Mouse (Mus musculus): ENCODE measurements around the gene Spon1. TPM values are rescaled to one million over a fixed set of nuclear protein-coding genes. Genes with fewer than 3 reads are reported as not detected.

Spon1 gene
- polyA plus RNA-seq, 1 experiment from 2014 or later: 62.0 TPM

DNA sequence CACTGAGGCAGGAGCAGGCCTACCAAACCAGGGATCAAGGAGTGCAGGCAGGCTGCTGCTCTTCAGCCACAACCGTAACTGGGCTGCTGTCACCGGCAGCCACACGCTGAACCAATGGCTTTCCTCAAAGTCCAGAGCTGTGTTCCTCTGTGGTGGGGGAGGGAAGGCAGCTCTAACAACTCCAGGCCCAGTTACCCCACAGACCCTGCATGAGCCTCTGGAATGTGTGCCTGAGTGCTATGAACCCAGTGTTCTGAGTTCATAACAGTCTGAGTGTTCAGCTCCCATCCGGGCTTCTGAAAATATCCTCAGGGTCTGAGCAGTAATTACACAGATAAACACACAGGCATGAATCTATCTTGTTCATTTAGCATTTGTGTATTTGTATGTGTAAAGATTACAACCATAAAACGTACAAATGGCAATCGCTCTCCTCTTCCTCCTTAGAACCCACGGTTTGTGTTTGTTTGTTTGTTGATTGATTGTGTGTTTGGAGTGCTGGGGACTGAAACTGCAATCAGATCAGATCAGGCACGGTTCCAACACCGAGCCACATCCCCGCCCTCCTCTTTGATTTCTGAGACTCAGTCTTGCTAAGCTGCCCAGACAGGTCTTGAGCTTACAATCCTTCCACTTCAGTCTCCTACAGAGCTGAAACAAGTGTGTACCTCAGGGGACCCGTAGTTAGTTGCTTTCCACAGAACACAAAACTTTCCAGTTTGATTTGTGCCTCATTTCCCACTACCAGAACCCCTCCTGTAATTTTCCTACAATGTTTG, 299.8 kb downstream of the Spon1 start:
- 18% methylated on average over 11 of the region's 11 CpGs for WGBS
- Histone ChIP-seq H3K4me3 (peak overlapping the region; percentile 8; the same call in 1 of the 2 replicates), H3K4me1 (peaks cover 52% of the 10 kb centered on the region), H3K36me3 (peaks cover 4% of the 10 kb centered on the region), H3K9me3 (no peaks in the 10 kb centered on the region), H3K27me3 (ENCODE audit: insufficient read depth, poor library complexity, severe bottlenecking) (no peaks in the 10 kb centered on the region), H3K27ac (peak overlapping the region; percentile 52)
- no peak for DNase-seq (ENCODE audit: low spot score)

DNA sequence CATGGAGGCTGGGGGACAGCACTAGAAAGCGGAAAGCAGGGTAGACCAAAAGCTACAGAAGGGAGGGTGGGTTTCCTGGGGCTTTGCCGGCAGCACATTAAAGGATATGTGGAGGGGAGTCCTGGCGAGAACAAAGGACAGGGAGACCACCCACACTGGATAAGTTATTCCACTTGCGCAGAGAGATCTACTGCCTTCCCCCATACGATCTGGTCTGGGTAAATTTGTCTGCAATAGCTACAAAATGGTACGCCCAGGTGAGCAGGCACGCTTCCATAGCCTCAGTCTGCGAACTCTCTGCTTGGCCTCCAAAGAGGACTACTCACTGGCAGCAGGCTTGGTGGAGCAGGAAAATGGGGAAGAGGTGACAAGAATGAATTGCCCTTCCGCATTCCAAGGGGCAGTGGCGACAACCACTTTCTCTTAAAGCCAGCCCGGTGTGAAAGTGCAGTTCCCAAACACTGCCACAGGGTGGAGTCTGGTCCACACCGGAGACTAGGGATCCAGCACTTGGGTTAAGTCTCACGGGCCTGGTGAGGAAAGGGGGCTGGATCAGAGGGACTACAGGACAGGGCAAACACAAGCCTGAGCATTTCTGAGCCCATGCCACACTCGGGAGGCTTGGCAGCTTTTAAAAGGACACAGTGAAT, 300.9 kb downstream of the Spon1 start:
- Histone ChIP-seq H3K9me3 (no peaks in the 10 kb centered on the region), H3K36me3 (peaks cover 4% of the 10 kb centered on the region), H3K4me3 (peak overlapping the region; percentile 47), H3K27ac (peak overlapping the region; percentile 49), H3K27me3 (ENCODE audit: insufficient read depth, poor library complexity, severe bottlenecking) (no peaks in the 10 kb centered on the region), H3K4me1 (peaks cover 57% of the 10 kb centered on the region)
- WGBS: 7% methylated on average over 14 of the region's 14 CpGs
- peak; percentile 95 for DNase-seq (ENCODE audit: low spot score)

DNA sequence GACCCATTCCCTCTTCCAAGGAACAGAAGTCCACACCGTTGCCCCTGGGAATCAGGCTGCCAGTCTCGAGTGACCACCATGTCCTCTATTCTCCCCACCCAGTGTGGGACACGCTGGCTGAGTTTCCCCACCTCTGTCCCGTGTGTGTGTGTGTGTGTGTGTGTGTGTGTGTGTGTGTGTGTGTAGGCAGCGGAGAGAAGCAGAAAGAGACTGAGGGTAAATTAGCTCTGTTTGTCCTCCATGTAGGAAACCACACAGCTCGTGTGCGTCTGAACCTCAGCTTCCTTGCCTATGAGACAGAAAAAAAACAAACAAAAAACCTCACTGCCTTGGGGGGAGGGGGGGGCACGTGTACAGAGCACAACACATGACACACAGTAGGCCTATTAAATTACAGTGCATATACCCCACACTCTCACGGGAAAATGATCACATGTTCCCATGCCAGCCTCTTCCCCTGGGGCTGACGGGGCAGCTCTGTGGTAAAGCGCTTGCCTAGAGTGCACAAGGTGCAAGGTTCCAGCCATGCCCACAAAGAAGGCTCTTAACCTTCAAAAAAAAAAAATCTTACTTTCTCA, 303.2 kb downstream of the Spon1 start:
- no peak for DNase-seq (ENCODE audit: low spot score)
- Histone ChIP-seq H3K27ac (no peak overlapping the region; the same call in 1 of the 2 replicates), H3K36me3 (peaks cover 4% of the 10 kb centered on the region), H3K27me3 (ENCODE audit: insufficient read depth, poor library complexity, severe bottlenecking) (no peaks in the 10 kb centered on the region), H3K4me3 (no peak overlapping the region), H3K4me1 (peaks cover 57% of the 10 kb centered on the region), H3K9me3 (no peaks in the 10 kb centered on the region)
- WGBS: 79% methylated on average over 11 of the region's 11 CpGs

DNA sequence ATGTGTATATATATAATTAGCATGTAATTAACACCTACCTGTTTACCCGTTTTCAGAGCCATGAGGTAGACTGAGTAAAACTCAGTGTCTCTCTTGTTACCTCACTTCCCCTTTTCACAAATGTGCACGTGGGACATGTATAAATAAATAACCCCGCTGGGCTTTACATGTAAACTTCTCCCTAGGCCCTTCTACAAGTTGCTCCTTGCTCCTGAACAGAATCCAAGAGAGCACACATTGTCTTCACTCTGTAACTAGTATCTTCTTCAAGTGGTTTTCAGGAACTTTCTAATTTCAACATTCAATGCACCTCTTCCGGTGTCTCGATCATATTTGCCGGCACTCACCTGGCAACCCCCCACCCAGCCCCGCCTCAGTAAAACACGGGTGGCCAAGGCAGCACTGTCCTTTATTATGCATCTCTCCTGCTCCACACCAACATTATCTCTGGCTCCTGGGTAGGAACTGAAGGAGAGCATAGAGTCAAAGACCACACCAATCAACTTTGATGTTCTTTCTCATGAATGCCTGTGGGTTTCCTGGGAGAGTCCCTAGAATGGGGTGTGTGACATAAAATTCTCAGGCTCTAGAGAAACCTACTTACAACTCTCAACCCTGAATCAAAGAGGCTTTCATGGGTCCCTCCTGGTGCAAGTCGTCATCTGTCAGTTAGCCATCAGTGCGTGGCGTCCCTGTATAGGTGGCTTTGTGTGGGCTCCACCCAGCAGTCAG, 304.1 kb downstream of the Spon1 start:
- 83% methylated on average over 11 of the region's 11 CpGs for WGBS

DNA sequence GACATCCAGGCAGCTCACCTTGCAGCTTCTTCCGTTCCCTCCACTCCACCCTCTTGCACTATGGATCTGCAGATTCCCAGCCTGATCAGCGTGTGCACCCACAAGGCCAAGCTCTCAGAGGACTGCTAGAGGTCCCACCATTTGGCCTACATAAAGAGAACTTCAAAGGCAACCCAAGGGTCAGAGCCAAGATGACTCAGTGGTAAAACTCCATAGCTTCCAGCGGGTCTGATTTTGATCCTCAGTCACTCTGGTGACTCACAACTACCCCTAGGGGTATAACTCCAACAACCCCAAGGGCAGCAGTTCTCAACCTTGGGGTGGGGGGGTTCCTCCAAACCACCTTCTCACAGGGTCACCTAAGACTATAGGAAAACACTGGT, 304.7 kb downstream of the Spon1 start:
- WGBS: 82% methylated on average over 3 of the region's 3 CpGs
- Histone ChIP-seq H3K27me3 (ENCODE audit: insufficient read depth, poor library complexity, severe bottlenecking) (no peaks in the 10 kb centered on the region), H3K27ac (no peak overlapping the region), H3K36me3 (peaks cover 4% of the 10 kb centered on the region), H3K4me1 (peaks cover 45% of the 10 kb centered on the region), H3K9me3 (no peaks in the 10 kb centered on the region), H3K4me3 (no peak overlapping the region)
- no peak for DNase-seq (ENCODE audit: low spot score)

More for the DNA sequence above, 304.1 kb downstream of the Spon1 start:
- H3K36me3 ChIP-seq: peaks cover 4% of the 10 kb centered on the region
- no peak for DNase-seq (ENCODE audit: low spot score)
- no peaks in the 10 kb centered on the region for H3K9me3 ChIP-seq
- H3K27me3 ChIP-seq (ENCODE audit: insufficient read depth, poor library complexity, severe bottlenecking): no peaks in the 10 kb centered on the region
- peaks cover 51% of the 10 kb centered on the region for H3K4me1 ChIP-seq
- H3K27ac ChIP-seq: no peak overlapping the region
- no peak overlapping the region for H3K4me3 ChIP-seq

DNA sequence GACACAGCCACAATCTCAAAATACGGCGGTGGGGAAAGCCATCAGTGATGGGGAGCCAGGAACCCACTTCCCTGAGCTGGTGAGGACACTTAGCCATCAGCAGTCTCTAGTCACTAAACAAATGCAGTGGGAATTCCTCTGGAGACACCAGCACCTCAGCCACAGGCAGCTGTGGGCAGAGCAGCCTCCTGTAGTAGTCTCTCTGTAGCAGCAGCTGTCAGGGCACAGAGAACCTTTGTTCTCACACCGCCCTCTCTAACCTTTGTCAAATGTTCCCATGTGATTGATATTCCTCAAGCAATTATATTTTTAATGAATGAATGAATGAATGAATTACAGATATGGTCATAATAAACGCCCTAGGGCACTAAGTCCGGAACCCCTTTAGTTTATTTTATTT, 305.6 kb downstream of the Spon1 start:
- H3K27me3 ChIP-seq (ENCODE audit: insufficient read depth, poor library complexity, severe bottlenecking): no peaks in the 10 kb centered on the region
- H3K4me3 ChIP-seq: 0 out of 2 replicates have a peak overlapping the region, but pooled peaks have one; percentile 42
- peak overlapping the region; percentile 69 for H3K27ac ChIP-seq
- peaks cover 4% of the 10 kb centered on the region for H3K36me3 ChIP-seq
- peaks cover 36% of the 10 kb centered on the region for H3K4me1 ChIP-seq
- WGBS: 81% methylated on average over 5 of the region's 5 CpGs
- no peaks in the 10 kb centered on the region for H3K9me3 ChIP-seq
- no peak for DNase-seq (ENCODE audit: low spot score)

DNA sequence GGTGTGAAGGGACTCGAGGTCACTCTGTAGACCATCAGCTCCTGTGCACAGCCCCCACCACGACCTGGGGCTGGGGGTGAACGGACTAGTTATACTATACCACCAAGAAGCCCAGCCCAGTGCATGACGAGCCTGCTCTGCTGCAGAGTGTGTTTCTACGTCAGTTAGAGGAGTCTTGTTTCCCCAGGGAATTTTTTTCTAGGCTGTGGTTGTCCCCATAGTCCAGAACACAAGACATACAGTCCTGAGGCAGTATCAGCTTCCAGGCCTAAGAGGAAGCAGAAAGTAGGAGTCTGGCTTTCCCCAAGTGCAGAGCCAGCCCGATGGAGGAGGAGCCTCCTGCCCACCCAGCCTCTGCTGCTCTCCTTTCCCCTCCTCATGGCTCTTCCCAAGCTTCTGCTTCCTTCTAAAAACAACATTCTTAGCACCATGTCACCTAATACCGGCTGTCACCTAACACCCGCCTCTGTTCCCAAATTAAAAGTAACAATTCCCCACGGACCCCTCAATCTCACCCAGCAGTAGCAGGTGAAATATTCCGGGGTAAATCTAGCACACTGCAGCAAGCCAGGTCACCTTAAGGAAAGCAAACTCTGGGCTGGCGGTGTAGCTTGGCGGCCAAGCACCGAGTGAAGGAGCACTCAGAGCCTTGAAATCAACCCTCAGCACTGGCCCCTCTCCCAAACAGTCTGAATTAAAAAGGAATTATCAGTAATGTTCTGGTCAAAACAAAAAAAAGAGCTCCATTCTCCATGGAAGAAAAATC, 306.2 kb downstream of the Spon1 start:
- peaks cover 30% of the 10 kb centered on the region for H3K4me1 ChIP-seq
- 19% methylated on average over 13 of the region's 13 CpGs for WGBS
- peak overlapping the region; percentile 69 for H3K27ac ChIP-seq
- no peaks in the 10 kb centered on the region for H3K27me3 ChIP-seq (ENCODE audit: insufficient read depth, poor library complexity, severe bottlenecking)
- DNase-seq (ENCODE audit: low spot score): no peak
- no peaks in the 10 kb centered on the region for H3K9me3 ChIP-seq
- H3K36me3 ChIP-seq: peaks cover 4% of the 10 kb centered on the region
- peak overlapping the region; percentile 42 for H3K4me3 ChIP-seq

DNA sequence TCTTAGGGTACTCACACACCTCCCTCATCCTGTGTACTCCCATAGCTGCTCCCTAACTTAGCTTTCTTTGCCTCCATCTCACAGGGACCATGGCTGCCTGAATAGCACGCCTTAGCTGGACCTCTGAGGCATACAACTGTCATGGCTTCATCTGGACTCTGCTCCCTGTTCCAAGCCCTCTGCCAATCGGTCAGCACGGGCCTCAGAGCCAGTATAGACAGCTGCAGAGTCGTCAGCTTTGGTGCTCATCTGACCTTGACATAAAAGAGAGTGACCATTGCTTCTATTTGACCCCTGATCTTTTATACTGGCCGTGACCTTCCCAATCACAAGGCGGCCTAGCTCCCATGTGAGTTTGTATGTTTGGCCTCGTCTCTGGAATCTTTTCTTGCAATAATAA, 308.3 kb downstream of the Spon1 start:
- H3K36me3 ChIP-seq: no peaks in the 10 kb centered on the region
- 80% methylated on average over 7 of the region's 7 CpGs for WGBS
- no peak for DNase-seq (ENCODE audit: low spot score)

DNA sequence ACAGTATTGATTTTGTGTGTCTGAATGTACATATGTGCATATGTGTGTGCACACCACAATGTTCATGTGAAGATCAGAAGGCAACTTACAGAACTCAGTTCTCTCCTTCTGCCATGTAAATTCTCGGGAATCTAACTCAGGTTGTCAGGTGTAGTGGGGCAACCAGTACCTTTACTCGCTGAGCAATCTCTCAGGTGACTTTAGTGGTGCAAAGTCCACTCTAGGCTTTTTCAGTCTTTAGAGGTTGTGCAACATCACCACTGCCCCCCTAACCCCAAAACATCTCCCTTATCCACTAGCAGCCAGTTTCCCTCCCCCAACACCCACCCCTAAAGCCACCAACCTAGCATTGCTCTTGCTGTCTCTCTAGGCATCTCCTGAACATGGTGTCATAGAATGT, 308.8 kb downstream of the Spon1 start:
- no peaks in the 10 kb centered on the region for H3K27me3 ChIP-seq (ENCODE audit: insufficient read depth, poor library complexity, severe bottlenecking)
- H3K9me3 ChIP-seq: no peaks in the 10 kb centered on the region
- H3K4me3 ChIP-seq: no peak overlapping the region
- no peaks in the 10 kb centered on the region for H3K36me3 ChIP-seq
- peaks cover 34% of the 10 kb centered on the region for H3K4me1 ChIP-seq
- no peak overlapping the region for H3K27ac ChIP-seq
- 92% methylated on average over 2 of the region's 2 CpGs for WGBS
- no peak for DNase-seq (ENCODE audit: low spot score)

More for the DNA sequence above, 308.3 kb downstream of the Spon1 start:
- Histone ChIP-seq H3K4me1 (peaks cover 30% of the 10 kb centered on the region), H3K27me3 (ENCODE audit: insufficient read depth, poor library complexity, severe bottlenecking) (no peaks in the 10 kb centered on the region), H3K9me3 (no peaks in the 10 kb centered on the region), H3K4me3 (no peak overlapping the region), H3K27ac (0 out of 2 replicates have a peak overlapping the region, but pooled peaks have one; percentile 3)

DNA sequence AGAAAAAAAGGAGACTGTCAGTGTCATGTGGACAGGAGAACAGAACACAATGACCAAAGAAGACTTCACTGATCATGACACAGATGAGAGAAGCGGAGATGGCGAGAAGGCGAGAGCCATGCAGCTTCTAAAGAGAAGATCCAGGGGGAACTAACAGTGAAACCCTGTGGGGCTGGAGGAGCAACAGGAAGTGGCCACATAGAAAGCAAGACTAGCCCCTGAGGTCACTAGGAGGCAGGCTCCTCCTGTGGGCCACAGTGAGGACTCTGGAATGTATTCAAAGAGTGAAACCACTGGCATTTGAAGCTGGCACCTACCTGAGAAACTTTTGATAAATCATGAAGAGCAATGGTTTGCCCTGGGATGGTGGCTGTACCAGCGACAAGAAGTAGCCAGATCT, 313.5 kb downstream of the Spon1 start:
- Histone ChIP-seq H3K4me3 (no peak overlapping the region), H3K4me1 (peaks cover 26% of the 10 kb centered on the region), H3K36me3 (no peaks in the 10 kb centered on the region), H3K9me3 (no peaks in the 10 kb centered on the region), H3K27ac (0 out of 2 replicates have a peak overlapping the region, but pooled peaks have one; percentile 24), H3K27me3 (ENCODE audit: insufficient read depth, poor library complexity, severe bottlenecking) (no peaks in the 10 kb centered on the region)
- no peak for DNase-seq (ENCODE audit: low spot score)
- WGBS: 93% methylated on average over 4 of the region's 4 CpGs

DNA sequence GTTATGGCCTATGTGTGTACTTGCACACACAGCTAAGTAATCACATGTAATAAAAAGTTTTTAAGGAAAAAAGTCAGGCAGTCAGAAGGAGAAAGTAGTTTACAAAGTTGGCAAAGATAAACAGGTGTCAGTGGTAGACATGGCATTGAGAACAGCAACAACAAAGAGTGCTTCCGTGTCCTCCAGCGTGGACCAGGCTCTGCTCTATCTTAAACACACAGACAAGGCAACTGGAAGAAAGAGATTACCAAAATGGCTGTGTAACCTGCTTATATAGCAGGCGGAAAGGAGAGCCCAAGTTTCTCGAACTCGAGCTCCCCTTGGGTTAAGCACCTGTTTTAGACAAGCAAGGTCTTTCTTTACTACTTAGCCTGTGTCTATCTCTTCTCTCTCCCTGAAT, 314.5 kb downstream of the Spon1 start:
- no peak overlapping the region for H3K4me3 ChIP-seq
- H3K27ac ChIP-seq: peak overlapping the region; percentile 42; the same call in 1 of the 2 replicates
- H3K9me3 ChIP-seq: no peaks in the 10 kb centered on the region
- peaks cover 26% of the 10 kb centered on the region for H3K4me1 ChIP-seq
- no peak for DNase-seq (ENCODE audit: low spot score)
- H3K36me3 ChIP-seq: no peaks in the 10 kb centered on the region
- no peaks in the 10 kb centered on the region for H3K27me3 ChIP-seq (ENCODE audit: insufficient read depth, poor library complexity, severe bottlenecking)
- WGBS: 81% methylated on average over 5 of the region's 5 CpGs
